Mouse (Mus musculus) adrenal gland, adult 2 months (tissue): ENCODE results near the gene Acbd3. TPM values are rescaled to one million over a fixed set of nuclear protein-coding genes. Genes with fewer than 3 reads are reported as not detected.

ENCODE experiments used
- DNase-seq: peaks from one replicate; pipeline ENCODE4 v3.0.0; 2021
- long read RNA-seq: library from polyadenylated mRNA; stranded (forward); transcript quantifications from one replicate; pipeline ENCODE4 v2.0.0, GENCODE M21; 2021
- polyA plus RNA-seq: library from polyadenylated mRNA; depleted of rRNA; stranded (reverse); fragments of >200 nt; gene quantifications from 2 replicates; pipeline ENCODE4 v1.2.3, GENCODE M21; 2012; rRNA removed
- total RNA-seq, 2 experiments: library from RNA; stranded (reverse); gene quantifications; 2 replicates each; pipeline ENCODE4 v1.2.3; 2021

Gene Acbd3
- 10 to 100 TPM; 45.0 to 53.1 TPM for total RNA-seq
- polyA plus RNA-seq, result 10.8 and 11.1 TPM in 2 replicates
- long read RNA-seq, transcript Acbd3-201 (8 exons, 3,471 nt), result major isoform, 45 of 48 reads
- long read RNA-seq, partial matches to known transcripts, result 3 of 48 reads
- long read RNA-seq, other reads (novel, unspliced or antisense), result 0 of 48 reads

DNA sequence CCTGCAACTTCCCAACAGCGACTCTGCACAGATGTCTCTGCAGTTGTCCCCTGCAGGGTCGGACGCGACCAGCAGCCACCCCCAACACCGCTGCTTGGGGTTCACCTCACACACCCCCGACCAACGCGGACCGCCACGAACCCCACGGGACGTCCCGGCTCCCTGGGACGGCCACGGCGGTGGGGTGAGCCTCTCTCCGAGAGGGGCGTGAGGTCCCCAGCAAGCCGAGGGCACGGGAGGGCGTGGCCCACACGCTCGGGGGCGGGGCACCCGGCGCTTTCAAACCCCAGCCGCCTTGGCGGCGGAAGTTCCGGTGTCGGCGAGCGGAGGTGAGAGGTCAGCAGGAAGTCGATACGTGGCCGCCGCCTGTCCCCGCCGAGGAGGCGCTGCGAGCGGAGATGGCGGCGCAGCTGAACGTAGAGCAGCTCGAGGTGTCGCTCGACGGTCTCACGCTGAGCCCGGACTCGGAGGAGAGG, at the start of gene Acbd3:
Acbd3 (plus strand) TSS at position 340 of the 476 bp plus-strand sequence.
- DNase-seq, result peak; percentile 96

DNA sequence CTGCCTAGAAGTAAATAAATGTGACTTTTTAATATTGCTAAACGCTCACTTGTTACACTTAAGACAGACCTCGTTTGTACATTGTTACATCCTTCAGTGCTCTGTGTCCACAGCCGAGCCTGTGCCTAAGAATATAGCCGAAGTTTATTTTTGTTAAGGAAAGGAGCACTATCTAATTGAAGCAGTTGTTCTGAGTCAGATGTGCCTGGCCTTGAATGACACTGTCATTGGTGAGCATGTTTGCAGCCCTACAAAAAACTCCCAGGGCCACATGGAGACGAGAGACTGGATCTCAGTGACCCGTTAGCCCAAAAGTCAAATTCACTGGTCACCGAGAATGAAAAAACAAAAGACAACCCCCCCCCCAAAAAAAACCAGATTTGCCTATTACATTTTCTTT, 34.6 kb upstream of the Acbd3 start:
- DNase-seq, result peak; percentile 72

DNA sequence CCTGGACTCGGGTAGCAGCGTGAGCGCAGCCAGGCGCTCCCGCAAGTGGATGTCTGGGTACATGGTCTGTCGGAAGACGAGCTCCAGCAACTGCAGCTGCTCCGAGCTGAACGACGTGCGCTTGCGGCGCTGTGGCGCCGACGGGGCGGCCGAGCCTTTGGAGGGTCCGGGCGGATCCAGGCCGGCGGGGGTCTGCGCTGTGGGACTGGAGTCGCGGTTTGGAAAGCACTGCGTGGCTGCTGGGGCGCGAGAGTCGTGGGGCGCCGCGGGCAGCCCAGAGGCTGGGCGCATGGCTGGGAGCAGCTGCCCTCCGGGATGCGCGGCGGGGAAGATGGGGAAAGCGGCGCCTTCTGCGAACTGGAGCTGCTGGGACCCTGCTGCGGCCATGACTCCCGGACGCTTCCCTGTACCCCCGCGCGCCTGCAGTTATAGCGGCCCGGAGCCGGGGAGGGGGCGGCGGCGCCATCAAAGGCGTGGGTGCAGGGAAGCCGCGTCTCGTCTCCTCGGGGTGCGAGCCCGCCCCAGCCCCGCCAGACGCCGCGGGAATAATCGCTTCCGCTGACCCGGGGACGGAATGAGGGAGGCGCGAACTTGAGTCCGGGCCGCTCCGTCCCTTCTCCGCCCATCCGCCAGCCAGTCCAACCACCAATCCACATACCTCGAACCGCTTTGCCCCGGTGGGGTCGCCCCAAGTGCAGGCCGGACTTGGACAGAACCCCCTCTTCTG, 29.1 kb upstream of the Acbd3 start, which contains the start of gene Mixl1:
Mixl1 (minus strand) TSS at position 409 of the 727 bp plus-strand sequence.
- peak; percentile 29 for DNase-seq

DNA sequence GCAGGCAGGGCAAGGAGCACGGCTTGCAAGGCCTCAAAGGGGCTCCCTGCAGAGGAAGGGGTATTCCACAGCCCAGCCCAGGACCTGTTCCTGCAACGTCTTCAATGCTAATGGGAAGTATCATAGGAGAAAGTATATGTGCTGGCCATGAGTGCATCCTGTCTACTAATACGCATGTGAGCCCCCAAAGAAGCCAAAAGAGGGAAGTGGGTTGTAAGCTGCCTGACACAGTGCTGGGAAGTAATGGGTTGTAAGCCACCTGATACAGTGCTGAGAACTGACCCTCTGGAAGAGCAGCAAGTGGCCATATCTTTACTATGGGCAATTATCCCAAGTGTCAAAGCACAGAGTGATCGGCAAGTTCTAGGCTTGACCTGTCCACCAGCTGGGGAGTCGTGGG, 27.8 kb upstream of the Acbd3 start:
- no peak for DNase-seq

DNA sequence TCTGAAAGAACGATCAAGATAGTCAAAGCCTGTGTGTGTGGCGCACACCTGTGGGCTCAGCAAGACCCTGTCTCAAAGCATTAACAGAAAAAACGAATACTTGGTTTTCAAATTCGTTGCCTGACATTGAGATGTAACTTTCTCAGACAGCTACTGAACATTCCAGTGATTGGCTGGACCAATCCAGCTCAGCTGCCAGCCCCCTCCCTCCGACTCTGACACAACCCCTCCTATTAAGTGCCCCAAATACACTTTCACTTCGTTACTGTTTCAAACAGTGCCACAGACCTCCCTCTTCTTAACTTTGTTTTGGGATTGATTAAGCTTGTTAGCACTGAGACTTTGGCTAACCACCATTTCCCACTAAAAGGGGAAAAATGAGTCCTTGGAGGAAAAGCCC, 22.4 kb upstream of the Acbd3 start:
- DNase-seq, result no peak

DNA sequence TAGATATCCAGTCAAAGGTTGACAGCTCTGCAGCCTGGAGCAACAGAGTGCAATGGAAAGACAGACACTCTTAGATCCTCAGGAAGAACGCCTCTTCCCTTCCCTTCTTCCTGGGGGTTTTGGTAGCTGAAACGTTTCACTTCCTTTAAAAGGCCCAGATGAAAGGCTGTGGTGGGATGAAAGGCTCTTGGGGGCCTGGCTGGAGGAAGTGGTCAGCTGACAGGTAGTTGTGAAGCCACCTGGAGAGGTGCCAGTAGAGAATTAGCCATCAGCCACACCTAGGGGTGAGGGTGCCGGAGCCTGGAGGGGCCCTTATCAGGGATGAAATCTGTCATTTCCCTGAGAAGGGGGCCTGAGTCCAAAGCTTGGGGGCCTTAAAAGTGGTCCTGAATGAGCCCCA, 18.5 kb upstream of the Acbd3 start:
- no peak for DNase-seq

DNA sequence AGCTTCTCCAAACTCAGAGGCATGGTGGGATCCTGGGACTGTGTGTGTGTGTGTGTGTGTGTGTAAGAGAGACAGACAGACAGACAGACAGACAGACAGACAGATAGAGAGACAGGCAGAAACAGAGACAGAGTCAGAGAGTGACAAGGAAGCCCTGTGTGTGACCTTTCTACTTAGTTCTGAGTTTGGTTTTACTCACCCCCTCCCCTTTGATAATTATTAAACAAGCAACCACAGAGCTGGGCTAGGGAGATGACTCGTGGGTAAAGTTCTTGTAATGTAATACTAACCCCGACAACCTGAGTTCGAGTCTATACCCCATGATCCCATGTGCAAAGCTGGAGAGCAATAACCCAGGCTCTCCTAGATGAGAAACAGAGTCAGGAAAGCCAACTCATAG, 18.0 kb upstream of the Acbd3 start:
- no peak for DNase-seq

DNA sequence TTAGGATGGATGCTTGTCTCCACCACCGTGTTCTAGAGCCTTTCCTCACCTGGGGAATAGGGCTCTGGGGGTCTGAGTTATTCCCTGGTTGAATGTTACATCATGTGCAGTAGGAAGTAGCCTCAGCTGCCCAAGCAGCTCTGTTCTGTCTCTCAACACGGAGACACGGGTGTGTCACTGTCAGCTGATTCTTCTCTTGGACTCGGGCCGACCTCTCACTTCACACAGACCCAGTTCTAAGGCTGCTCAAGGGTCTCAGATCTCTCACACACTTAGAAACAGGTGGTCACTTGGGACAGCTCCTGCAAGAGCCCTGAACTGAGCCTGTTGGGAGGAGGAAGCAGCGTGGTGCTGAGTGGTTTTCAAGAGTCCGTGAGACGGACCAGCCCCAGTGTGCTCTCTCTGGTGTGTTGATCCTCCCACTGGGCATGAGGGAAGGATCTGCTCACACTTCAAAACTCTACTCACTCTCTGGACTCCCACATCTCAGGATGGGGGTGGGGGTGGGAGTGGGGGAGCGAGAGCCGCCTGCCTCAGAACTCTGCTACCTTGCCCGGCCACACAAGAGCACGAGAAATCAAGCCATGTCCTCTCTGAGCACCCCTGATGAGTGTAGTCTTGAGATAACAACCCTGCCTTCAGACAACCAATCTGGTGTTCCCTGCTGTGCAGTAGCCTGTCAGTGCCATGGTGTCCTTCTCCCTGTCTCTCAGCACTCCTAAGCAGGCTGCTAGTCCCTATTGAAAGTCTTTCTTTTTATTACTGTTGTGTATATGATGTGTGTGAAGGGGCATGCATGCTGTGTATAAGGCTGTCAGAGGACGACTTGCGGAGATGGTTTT, 16.7 kb upstream of the Acbd3 start:
- DNase-seq, result no peak

DNA sequence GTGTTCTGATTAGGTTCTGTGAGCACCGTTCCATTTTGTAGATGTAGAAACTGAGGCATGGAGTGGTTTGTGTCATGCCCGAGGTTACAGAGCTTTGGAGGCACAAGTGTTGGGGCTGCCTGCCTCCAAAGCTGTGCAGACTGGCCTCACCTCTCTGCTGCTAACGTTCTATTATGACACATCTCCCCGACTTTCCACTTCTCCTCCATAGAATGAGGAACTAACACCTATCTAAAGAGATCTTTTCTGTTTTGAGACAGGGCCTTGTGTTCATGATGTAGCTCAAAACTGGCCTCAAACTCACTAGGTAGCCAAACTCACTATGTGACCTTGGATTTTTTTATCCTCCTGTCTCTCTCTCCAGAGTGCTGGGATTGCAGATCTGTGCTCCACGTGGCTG, 7.1 kb upstream of the Acbd3 start:
- DNase-seq, result no peak

DNA sequence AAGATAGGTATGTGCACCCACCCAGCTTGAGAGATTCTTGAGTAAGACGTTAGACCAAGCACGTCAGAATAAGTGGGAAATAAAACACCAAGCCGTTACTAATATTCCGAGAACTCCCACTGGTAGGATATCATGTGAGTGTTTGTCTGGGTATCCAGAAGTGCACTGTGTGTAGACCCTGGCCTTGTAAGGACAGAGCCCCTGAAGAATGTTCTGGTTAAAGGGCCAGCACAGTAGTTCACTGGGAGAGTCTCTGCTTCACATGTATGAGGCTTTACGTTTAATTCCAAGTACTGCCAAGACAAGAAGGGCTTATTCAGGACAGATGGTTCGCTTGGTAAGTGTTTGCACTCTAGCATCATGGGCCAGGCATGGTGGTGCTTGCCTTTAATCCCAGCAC, 6.4 kb upstream of the Acbd3 start:
- DNase-seq, result no peak

DNA sequence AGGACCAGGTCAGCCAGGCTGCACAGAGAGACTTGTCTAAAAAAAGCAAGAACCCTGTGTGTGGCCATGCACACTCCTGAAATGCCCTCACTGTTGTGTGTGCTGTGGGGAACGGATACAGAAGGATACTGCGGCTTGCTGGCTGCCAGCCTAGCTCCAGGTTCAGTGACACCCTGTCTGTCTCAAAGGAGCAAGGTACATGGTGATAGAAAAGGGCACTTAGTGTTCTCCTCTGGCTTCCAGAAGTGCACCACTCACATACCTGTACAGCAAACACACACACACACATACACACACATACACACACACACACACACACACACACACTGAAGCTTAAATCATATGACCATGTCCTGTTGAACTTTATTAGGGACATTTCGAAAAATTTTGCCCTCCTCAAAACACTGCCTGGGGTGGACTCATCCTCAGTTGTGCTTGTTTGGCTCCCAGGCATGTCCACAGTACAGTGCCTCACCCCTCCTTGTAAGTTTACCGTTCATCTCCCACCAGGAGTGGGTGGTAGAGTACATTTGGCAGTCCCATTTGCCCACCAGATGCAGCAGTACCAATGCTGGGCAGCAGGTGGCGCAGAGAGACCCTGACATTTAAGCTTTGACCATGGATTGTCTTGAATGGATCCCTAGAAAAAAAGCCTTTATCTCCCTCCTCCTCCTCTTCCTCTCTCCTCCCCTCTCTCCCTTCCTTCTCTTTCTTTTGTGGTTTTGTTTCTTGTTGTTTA, 5.7 kb upstream of the Acbd3 start:
- peak; percentile 76 for DNase-seq

DNA sequence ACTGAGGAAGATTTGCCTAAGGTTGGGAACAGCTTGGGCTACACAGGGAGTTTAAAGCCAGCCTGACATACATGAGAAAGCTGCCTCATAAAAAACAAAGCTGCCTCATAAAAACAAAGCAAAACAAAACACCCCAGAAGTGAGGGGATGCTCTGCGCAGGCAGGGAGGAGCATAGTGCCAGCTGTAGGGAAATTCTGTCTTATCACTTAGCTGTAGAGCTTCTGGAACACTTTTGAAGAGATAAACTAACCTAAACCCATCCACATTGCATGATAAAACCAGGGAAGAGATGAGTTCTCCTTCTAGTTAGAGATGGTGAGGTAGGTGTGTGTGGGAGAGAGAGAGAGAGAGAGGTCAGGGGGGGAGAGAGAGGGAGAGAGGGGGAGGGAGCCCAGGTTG, 3.2 kb upstream of the Acbd3 start:
- DNase-seq, result no peak

DNA sequence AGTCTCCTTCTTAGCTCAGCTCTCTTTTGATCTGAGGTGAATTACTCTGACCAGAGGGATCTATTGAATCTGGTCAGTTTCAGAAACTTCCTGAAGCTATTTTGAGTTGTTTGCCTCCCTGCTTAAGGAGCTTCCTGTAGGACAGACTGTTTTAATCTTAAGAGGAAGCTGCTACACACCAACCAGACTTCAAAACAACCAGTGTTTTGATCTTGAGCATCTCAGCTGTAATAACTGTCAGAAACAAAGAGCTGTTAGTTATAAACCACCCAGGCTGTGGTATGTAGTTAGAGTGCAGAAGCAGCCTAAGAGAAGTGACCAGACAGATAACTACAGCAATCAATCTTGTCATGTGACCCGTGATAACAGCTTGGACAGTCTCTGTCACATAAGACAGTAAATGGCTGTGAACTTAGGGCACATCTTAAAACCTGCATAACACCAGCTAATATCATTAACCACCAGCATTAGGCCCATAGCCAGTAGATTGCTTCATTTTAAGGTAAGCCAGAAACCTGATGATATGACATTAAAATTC, 2.1 kb upstream of the Acbd3 start:
- no peak for DNase-seq

DNA sequence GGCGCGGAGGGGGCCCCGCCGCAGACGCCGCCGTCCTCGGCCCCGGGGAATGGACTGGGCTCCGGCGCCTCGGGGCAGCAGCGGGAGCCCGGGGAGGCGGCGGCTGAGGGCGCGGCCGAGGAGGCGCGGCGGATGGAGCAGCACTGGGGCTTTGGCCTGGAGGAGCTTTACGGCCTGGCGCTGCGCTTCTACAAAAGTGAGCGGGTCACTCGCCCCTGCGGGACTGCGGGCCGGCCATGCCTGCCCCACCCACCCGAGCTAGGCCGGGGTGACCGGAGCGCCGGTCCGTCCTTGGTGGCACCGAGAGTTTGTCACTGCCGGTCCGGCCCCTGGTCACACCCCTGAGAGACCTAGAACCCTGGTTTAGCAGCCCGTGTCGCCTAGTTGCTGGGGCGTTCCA, 340 bp downstream of the Acbd3 start:
- no peak for DNase-seq

DNA sequence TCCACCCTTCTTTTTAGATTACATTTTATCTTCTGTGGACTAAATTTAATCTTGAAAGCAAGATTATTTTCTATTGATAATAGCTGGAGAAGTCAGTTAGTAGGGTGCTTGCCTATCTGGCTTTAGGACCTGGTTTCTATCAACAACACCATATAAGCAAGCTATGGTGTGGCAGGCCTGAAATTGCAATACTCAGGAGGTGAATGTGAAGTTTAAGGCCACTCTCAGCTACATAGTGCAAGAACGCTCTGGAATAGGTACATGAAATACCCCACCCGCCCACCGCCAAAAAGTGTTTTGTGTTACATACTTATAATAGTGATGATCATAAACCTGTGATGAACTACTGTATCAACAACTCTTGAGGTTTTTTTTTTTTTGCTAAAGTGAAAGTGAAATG, 3.4 kb downstream of the Acbd3 start:
- no peak for DNase-seq

DNA sequence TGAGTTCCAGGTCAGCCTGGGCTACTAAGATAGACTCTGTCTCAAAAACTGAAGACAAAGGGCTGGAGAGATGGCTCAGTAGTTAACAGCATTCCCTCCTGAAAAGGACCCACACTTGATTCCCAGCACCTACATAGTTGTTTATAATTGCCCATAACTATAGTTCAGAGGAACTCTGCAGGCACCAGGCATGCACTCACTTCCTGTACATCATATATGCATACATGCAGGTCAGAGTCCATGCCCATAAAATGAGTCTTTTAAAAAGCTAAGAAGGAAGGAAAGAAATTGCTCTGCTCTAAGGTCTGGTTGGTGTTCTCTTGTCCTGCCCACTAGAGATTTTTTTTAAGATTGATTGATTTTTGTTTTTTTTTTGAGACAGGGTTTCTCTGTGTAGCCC, 22.0 kb downstream of the Acbd3 start:
- DNase-seq, result no peak

DNA sequence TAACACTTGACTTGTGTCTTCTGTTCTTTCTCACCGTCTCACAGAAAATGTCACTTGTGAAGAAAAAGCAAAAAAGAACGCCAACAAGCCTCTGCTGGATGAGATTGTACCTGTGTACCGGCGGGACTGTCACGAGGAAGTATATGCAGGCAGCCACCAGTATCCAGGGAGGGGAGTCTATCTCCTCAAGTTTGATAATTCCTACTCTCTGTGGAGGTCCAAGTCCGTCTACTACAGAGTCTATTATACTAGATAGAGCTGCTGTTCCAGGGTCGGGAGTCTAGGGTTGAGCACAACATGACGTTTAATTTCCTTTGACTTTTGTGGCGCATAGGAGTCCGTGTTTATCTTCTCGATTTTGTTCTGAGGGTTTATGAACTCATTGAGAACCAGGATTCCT, 26.3 kb downstream of the Acbd3 start:
- no peak for DNase-seq

DNA sequence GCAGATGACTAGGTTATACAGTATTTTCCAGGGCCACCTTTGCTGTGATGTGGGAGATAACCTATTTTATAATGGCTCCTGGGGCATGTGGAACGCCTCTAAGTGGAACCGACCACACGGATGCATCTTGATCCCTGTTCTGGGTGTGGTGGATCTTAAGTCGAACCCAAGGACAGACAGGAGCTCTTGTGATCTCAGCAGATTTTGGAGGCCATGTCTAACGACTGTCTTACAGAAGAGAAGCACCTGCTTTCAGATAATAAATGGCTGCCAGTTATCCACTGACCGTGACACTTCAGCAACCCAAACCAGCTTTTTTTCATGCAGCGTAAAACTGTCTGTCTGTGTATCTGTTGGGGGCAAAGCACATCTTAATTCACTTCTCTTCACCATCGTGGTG, 28.5 kb downstream of the Acbd3 start:
- no peak for DNase-seq

DNA sequence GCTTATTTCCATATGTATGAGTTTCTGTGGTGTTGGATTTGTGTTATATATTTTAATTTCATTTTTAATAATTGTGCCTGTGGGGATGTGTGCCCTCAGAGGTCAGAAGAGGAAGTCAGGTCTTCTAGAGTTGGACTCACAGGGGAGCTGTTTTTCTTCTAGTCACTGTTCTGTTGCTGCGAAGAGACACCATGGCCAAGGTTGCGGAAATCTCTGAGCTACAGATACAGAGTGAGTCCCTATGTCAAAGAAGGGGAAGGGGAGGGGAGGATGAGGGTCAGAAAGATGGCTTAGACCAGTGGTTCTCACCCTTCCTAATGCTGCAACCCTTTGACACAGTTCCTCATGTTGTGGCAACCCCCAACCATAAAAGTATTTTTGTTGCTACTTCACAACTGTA, 30.9 kb downstream of the Acbd3 start:
- no peak for DNase-seq

DNA sequence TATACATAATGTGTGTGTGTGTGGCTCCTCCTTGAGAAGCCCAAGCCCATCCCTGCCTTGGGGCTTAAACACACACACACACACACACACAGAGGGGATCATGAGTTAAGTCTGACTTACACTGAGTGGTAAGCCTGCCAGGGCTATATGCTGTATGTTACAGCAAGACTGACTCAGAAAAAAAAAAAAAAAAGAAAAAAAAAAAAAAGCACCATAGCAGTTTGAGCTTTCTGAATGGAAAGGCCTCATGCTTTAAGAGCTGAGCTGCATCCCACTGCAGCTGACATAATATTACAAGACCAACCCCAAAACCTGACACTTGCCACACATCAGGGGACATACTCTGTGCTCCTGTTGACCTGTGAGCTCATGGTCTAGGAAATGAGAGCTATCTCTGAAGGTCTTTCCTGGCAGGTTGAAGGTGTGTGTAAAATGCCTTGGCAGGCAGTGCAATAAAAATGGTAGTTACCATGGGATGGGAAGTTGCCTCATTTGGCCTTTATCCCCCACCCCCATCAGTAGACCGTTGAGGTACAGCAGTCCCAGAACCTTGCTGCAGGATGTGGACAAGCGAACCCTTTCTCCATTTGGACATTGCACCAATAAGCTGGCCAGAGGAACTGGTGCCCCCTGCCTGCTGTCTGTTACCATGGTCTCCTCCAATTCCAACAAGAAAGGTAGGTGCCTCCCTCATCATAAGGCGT, 31.6 kb downstream of the Acbd3 start:
- no peak for DNase-seq

DNA sequence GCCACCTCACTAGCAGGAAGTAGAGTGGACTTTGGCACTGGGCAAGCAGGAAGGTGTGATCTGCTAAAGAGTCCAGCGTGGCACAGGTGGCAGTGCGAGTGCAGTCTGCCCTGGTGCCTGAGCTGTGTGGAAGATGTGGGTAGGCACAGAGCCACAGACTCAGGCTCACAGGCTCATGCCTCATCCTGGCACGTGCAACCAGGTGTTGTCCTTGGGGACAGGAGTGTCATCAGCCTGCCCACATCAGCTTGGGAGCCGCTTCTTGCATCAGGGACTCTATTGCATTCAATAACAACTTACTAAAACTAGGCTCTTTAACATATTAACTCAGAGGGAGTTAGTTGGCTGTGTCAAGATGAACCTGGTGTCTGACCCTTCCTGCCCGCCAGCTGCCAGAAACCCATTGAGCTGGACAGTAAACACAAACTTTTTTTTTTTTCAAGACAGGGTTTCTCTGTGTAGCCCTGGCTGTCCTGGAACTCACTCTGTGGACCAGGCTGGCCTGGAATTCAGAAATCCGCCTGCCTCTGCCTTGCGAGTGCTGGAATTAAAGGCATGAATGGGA, 32.2 kb downstream of the Acbd3 start:
- peak; percentile 72 for DNase-seq
